Mouse (Mus musculus): Measurements from ENCODE around the gene Erp44.

Erp44 gene

DNA sequence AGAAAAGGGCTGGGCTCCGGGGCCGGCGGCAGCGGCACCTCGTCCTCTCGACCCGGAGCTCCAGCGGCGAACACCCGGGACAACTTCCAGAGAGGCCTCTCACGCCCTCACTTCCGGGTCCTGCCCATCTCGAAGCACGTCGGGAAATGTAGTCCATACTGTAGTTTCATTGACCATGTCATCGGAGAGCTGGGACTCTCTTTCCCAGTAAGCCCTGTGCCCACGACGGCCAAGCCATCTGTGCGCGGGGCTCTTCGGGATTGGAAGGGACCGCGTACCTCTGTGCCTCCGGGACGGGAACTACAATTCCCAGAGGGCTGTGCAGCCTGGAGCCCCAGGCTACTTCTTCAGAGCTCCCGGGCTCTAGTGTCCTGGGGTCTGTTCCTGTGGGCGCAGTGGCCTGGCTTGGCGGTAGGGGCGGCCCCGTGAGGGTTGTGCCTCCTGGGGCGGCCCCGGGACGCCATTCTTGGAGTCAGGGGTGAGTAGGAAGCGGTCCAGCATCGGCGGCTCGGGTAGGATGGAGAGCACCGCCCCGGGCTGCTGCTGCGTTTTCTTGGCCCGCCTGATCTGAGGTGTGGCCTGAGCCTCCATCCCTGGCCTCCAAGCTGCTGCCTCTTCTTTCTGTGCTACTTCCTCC, at the start of gene Erp44, which contains the start of gene Invs:
Gene Erp44, minus strand, starts transcription at position 61 of the 637 bp plus-strand sequence.
Gene Invs, plus strand, starts transcription at position 263 of the 637 bp plus-strand sequence.
- peak; percentile 98 for ATAC-seq (ENCODE audit: low TSS enrichment)

DNA sequence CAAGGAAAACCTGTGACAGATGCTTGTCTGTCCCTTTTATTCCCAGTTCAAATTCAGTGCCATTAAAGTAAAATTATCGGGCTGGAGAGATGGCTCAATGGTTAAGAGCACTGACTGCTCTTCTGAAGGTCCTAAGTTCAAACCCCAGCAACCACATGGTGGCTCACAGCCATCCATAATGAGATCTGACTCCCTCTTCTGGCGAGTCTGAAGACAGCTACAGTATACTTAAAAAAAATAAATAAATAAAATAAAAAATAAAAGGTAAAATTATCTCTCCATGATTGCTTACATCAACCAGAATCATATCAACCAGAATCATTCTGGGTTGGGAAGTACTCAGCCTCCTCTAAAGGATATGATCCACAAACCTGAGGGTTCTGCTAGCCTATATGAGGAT, 48.7 kb upstream of the Erp44 start:
- no peak for ATAC-seq (ENCODE audit: low TSS enrichment)

DNA sequence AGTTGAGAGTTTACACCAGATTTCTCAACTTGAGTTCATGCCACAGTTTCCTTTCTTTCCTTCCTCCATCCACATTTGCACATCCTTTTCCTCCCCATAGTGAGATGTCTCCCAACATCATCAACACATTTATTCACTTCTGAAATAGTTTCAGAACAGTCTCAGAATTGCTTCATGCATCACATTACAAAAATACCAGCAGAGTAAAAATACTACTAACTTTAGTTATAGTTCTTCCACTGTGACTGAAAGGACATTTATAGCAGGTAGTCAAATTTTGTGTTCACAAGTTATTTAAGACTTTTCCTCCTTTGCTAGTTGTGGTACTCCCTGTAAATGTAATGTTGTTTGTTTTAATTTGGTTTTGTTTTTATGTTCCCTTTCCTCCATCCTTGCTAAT, 47.8 kb upstream of the Erp44 start:
- peak; percentile 98 for ATAC-seq (ENCODE audit: low TSS enrichment)

DNA sequence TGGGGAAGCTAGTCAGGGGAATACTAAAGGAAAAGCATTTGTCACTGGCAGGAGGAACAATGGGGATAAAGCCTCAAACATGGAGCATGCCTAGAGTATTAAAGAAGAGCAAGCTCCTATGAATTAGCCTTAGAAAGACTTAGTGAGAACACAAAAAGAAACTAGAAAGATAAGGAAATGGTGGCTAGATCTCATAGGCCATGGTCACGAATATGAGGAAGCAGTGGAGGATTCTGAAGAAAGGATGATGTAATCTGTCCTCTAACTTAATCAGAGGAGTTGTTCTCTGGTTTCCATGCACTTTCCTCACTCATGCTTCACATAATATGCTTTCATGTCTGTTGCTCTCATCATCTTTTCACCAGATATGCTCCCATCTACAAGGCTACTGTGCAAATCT, 42.7 kb upstream of the Erp44 start:
- ATAC-seq (ENCODE audit: low TSS enrichment): no peak

DNA sequence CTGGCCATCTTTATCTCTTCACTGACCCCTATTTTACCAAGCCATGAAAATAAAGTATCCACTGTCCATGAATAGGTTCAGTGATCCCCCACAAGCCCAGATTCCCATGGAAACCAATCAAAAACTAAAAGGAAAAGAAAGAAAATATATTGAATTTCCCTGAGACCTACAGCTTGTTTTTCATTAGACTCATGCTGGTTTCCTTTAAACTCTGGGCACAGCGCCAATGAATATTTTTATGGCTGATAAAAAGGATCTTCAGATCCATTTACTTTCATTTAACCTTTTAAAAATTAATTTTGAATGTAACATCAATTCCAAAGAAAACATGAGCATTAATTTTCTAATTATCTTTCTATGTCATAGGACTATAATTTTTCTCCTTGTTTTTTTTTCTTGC, 41.9 kb upstream of the Erp44 start:
- no peak for ATAC-seq (ENCODE audit: low TSS enrichment)

DNA sequence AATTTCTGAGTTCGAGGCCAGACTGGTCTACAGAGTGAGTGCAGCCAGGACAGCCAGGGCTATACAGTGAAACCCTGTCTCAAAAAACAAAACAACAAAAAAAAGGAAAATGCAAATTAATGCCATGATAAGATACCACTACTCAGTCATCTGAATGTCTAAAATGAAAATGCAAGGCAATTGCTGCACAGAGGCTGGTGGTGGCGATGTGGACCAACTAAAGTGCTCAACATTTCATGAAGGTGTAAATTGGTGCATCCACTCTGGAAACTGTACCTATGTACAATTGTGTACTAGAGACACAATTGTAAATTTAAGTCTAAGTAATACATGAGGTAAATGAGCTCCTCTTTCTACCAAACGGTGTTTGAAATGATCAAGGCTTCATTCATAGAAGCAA, 36.7 kb upstream of the Erp44 start:
- ATAC-seq (ENCODE audit: low TSS enrichment): no peak

DNA sequence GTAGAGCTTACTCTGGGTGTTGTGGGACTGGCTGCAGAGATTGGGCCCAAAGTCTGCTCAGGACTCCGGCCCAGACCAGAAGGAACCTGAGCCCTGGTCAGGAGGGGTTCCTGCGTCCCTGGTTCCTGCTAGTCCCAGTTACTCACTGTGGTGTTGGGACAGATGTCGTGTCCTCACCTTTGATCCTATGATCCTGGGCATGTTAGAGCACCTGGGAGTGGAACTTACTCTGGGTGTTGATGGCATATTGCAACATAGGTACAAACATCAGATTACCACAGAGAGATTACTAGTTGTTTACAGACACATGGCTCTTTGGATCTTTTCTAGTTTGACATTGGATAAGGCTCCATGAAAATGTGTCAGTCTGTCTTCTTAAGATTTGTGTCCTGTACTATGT, 35.5 kb upstream of the Erp44 start:
- no peak for ATAC-seq (ENCODE audit: low TSS enrichment)

DNA sequence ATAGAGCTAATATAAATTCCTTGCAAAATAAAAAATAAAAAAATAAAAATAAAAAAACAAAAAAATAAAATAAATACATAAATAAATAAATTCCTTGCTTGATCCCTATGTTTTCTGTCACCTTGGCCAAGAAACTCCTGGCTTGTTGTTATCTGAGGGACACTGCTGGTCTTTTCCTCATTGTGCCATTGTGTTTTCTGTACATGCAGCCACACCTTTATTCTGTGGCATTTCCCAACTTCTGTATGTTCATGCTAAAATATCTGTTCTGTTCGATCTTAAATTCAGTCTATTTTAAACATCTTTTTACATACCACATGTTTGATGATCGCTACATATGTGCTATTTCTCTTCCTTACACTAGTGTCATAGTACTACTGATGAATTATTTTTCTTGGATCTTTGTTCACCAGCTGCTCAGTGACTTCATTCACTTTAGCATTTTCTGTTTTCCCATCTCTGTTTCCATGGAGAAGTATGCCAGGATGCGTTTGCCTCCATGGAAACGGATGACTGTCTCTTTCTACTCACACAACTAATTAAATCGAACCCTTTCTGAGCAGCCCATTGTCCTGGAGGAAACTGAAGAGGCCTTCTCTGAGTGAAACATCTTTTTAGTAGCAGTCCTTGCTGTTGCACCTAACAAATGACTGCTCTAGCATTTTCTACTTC, 7.9 kb upstream of the Erp44 start:
- peak; percentile 79 for ATAC-seq (ENCODE audit: low TSS enrichment)

DNA sequence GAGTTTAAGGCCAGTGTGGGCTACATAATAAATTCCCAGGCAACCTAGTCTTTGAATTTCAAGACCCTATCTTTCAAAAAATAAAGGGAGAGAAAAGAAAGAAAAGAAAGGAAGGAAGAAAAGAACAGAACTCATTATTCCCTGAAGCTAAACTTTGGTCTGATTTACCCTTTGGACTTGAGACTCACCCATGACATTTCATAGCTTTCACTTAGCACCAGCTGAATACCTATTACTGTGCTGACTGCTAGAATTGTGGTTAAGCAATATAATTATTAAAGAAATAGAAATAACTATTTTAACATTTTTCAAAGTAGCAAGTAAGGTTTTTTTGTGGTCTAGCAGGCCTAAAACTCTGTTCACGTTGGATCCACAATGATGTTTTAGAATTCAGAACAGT, 1.8 kb upstream of the Erp44 start:
- ATAC-seq (ENCODE audit: low TSS enrichment): no peak

DNA sequence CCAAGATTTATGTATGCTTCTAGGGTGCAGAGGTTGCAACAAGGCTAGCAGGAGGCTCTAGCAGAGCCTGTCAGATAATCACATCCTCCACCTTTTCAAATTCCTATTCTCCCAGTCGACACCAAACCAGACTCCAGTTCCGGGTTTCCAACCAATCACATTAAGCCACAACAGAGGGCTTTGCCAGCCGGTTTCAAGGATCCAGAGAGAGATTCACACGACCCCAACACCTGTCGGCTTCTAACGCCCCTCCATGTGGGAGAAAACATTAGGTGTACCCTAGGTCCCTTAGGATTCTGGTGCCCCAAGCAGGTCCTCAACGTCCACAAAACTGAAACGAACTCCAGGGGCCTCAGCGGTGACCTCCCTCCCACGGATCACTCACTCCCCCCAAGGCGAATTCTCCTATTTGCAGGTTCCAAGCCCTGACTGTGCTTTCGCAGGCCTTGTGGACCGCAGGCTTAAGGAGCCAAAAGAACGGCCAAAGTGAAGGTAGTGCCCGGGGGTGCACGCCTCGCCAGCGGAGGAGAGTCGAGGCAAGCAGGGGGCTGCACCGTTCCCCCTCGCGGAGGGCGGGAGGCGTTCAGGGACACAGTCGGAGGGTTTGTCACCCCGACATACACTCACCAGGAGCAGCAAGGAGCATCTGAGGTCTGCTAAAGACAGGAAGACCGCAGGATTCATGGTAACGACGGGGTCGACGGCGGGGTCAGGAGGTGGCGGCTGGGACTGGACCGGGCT, 431 bp downstream of the Erp44 start:
- peak; percentile 5; the same call in 1 of the 2 replicates for ATAC-seq (ENCODE audit: low TSS enrichment)

DNA sequence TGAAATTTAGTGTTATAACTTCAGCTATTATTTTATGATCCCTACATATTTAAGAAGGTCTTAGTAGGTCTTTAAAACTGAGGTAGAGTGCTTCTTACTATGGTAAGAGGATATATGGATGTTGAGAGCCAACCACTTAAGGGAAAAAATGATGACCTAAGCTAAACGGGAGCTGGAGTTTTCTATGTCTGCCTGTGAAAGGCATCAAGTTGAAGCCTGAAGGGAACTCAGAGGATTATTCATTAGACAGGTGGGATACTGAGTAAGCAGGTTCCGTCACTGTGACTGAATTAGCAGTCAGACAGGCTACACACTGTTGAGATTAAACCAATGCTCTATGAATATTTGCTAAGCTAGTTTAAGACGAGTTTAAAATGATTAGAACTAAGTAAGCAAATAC, 2.3 kb downstream of the Erp44 start:
- ATAC-seq (ENCODE audit: low TSS enrichment): no peak

DNA sequence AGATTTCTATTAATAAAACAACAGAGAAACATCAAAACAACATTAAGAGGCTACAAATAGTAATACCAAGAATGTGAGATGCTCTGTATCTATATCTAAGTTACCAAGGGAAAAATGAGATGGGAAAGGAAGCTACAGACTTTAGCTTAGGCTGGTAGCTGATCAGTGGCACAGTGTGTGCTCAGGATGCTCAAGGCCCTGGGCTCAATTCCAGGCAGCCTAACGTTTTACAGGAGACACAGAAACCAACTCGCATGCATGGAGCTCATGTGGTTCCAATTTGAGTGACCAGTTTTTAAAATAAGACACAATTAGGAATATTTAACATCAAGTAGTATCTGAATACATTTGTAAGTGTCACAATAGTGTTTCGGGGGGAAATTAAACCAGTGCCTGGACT, 3.6 kb downstream of the Erp44 start:
- ATAC-seq (ENCODE audit: low TSS enrichment): no peak

DNA sequence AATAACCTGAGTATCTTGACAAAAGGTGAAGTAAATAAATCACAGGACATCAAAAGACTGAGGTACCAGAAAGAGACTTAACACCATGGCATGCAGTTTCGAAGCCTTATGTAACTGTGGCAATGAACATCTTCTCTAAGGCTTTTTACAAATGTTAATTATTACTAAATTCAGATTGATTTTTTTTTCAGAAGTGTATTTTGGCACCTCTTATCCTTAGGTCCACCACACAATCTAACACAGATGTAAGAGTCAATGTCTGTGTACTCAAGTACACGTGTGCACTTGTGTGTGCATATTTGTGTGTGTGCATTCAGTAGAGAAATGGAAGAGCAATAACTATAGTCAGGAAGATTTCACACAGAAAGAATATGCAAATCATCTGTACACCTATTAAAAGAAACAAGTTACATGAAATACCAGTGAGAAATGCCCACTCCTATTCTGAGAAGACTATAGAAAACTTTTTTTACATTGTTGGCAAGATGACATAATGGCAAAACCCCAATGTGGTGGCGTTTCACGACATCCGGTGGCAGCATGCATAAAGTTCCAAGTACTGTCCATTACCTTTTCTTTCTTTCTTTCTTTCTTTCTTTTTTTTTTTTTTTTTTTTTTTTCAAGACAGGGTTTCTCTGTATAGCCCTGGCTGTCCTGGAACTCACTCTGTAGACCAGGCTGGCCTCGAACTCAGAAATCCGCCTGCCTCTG, 6.1 kb downstream of the Erp44 start:
- ATAC-seq (ENCODE audit: low TSS enrichment): peak; percentile 47; the same call in 1 of the 2 replicates

DNA sequence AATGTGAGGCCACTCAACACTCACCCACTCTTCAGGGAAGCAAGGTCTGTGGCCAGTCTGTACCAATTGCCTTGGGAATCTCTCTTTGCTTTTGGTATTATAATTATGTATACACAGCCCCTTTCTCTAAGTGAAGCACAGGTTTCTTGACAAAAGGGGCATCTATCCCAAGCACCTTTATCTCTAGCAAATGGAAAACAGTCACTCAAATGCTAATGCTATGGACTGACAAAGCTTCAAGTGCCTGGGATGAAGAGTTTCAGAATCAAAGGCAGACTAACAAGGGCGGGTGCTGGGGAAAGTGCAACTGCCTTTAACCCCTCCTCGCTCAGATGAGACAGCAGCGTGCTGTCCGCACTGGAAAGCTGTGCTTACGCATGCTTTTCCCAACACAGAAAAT, 7.5 kb downstream of the Erp44 start:
- ATAC-seq (ENCODE audit: low TSS enrichment): no peak

DNA sequence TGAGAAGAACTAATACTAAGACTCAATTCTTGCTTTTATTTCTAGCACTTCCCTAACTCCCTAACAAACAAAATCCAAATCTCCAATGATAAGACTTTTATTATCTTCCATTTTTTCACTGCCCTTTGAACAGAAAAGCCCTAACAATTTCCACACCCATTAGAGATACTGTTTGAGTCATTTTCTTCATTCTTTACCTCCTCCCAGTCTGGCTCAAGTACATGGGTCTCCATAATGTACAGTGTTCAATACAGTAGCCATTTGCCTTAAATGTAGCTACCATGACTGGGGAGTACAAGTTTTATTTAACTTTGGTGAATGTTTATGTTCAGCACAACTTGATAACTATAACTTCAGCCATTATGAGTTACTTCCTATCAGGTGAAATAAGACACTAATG, 8.8 kb downstream of the Erp44 start:
- no peak for ATAC-seq (ENCODE audit: low TSS enrichment)

DNA sequence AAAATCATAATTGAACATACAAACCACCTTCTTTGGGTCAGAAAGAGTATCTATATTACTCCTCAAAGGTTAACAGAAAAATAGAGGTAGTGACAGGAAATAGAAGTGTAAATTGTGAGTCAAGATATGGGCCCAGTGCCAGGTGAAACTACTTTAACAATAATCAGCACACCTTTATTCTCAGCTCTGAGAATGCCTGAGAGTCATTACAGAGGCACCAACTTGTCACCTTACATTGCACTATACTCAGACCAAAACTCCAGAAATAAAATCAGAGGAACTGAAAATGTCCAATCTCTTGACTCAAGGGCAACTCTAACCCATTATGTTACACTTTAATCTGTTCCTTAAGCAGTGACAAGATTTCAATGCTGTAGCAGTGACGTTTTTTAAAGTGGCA, 11.2 kb downstream of the Erp44 start:
- ATAC-seq (ENCODE audit: low TSS enrichment): no peak

DNA sequence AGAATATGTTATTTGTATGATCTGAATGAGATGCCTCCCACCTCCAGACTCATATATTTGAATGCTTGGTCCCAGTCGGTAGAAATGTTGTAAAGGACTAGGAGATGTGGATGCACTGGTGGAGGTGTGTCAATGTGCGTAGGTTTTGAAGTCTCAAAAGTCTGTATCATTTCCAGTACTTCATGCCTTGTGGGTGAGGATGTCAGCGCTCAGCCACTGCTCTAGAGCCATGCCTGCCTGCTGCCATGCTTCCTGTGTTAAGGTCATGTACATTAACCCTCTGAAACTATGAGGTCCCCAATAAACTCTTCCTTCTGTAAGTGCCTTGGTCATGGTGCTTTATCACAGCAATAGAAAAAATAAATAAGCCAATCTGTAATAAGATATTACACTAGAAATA, 11.7 kb downstream of the Erp44 start:
- ATAC-seq (ENCODE audit: low TSS enrichment): no peak

DNA sequence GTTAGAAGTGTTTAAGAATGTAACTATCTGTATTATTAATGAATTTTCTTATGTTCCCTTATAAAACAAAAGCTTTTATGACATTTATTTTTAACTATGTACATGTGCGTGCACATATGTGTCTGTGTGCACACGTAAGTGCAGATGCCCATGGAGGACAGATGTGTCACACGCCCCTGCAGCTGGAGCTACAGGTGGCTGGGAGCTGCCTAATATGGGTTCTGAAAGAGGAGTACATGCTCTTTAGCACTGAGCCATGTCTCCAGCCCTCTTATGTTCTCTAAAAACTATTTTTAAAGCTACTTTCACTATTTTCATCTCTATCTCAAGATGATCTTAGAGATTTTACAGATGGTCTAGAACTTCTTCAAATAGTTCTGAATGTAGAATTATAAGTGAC, 21.3 kb downstream of the Erp44 start:
- ATAC-seq (ENCODE audit: low TSS enrichment): no peak

DNA sequence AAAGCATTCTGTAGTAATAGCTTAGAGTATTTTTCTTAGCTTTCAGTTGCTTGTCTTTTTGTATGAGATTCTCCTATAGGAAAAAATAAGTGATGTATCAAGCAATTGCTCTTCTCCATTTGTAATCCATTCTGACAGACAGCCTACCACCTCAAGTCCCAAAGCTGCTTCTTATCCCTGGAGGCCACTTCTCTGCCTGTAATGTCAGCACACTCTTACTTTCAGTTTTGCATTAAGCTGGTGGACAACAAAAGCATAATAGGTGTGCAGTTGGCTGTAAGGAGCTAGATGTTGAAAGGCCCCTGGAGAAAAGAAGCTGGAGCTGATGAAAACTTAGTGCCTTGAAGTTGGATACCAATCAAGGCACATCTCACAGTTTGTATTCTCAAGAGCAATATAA, 26.1 kb downstream of the Erp44 start:
- ATAC-seq (ENCODE audit: low TSS enrichment): no peak

DNA sequence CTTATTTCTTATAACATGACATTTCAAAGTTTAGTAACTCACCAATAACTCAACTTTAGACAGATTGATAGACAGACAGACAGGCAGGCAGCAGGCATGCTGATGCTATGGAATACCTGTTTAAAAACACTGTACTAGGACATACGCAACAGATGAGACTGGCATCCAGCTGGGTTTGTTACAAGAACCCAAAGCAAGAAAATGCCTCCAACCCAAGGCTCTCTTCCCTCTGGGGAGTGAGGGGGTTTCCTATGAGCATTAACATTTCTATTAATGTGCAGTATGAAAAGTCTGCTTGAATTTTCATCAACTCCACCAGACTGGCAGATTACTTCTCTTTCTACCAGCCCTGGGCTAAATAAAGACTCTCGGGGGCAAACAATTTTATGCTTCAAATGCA, 35.1 kb downstream of the Erp44 start:
- no peak for ATAC-seq (ENCODE audit: low TSS enrichment)

DNA sequence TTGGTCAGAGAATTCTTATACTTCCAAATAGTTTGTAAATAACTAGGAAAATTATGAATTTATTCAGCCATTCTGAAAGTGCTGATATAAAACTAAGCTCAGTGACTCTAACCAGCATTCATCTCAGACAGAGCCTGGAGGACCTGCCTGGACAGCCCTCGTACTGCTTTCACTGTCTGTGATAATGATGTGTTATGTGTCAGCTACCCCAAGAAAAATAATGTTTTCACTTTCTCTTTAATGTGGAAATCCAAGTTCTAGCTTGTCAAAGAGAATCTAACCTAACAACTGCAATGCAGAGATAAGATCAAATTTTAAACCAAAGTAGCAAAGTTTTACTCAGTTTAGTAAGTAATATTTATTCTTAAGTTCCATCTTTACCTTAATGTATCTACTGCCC, 35.6 kb downstream of the Erp44 start:
- no peak for ATAC-seq (ENCODE audit: low TSS enrichment)

DNA sequence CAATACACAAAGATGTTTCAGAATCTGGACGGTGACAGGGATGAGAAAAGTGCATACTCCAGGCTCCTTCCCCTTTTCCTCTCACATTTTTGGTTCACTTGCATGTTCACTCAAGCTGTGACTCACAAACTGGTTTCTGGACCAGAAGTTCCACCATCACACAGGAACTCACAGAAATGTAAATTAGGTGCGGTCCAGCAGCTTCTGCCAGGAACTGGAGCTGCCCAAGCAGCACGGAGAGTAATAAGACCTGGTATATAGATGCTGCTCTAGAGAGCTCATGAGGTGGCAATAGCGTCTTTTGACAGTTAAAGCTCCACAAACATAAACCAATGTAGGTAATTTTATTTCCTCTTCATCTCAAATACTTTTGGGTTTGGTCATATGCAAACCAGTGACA, 36.9 kb downstream of the Erp44 start:
- peak; percentile 77; the same call in 1 of the 2 replicates for ATAC-seq (ENCODE audit: low TSS enrichment)

Measured in frontal cortex, adult (tissue).